Mouse (Mus musculus) layer of hippocampus, adult 2 months (tissue): ENCODE measurements around the gene Atp6v1g3. TPM values are rescaled to one million over a fixed set of nuclear protein-coding genes. Genes with fewer than 3 reads are reported as not detected.

Experiments
- DNase-seq, 2 experiments: peaks; one replicate each; pipeline ENCODE4 v3.0.0; 2022; ENCODE audit warnings: low spot score in 2 of 2
- H3K27ac ChIP-seq: fragments of 200-600 bp; 2 replicates; pipeline ENCODE4 v1.8.1; 2022
- H3K4me3 ChIP-seq: fragments of 200-600 bp; 2 replicates; pipeline ENCODE4 v1.8.1; 2022; ENCODE audit warnings: mild to moderate bottlenecking
- CTCF ChIP-seq: fragments of 200-600 bp; conservative IDR thresholded peaks from 2 replicates; pipeline ENCODE4 v1.8.1; 2022; ENCODE audit warnings: antibody characterized with exemption, mild to moderate bottlenecking, moderate library complexity
- total RNA-seq, 2 experiments: library from RNA; stranded (reverse); gene quantifications; 2 replicates each; pipeline ENCODE4 v1.2.3; 2021

The Atp6v1g3 gene
- total RNA-seq, 2 experiments from 2014 or later: not detected

DNA sequence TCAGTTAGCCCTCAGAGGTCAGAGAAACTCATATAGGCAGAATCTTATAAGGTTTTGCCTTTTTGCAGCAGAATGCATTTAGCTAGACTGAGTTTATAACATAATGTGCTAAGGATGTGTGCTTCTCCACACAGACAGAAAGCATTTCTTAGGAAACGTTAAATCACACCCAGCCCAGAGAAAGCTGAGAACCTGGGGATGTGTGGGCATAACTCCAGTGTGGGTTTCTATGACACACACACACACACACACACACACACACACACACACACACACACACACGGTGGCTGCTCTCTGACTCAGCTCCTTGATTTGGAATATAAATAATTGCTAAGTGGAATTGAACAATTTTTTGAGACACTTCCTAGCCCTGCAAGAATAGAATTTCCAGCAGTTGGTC, 61.2 kb downstream of the Atp6v1g3 start:
- H3K4me3 ChIP-seq: no peak overlapping the region
- no peak for TF ChIP-seq CTCF
- no peak overlapping the region for H3K27ac ChIP-seq
- no peak for DNase-seq

GRCm38 (mm10) chr1:138337417-138337816, 63.9 kb downstream of the Atp6v1g3 start:
- Histone ChIP-seq H3K4me3 (no peak overlapping the region), H3K27ac (no peak overlapping the region)
- no peak for DNase-seq
- TF ChIP-seq CTCF: no peak

Other genes starting within 250 kb of the Atp6v1g3 start
- gene Ptprc, start 98.0 kb upstream of the Atp6v1g3 start, total RNA-seq: 1 to 10 TPM; 2.3 to 2.4 TPM